Mouse (Mus musculus) testis, postnatal 10 days (tissue): Measurements from ENCODE around the gene Mad2l1.
A peak's percentile ranks its signal among the peaks of the same experiment; 100 is the strongest.

Experiments
- DNase-seq: peaks from one replicate; pipeline ENCODE4 v3.0.0; 2021; ENCODE audit warnings: low spot score

Gene Mad2l1

DNA sequence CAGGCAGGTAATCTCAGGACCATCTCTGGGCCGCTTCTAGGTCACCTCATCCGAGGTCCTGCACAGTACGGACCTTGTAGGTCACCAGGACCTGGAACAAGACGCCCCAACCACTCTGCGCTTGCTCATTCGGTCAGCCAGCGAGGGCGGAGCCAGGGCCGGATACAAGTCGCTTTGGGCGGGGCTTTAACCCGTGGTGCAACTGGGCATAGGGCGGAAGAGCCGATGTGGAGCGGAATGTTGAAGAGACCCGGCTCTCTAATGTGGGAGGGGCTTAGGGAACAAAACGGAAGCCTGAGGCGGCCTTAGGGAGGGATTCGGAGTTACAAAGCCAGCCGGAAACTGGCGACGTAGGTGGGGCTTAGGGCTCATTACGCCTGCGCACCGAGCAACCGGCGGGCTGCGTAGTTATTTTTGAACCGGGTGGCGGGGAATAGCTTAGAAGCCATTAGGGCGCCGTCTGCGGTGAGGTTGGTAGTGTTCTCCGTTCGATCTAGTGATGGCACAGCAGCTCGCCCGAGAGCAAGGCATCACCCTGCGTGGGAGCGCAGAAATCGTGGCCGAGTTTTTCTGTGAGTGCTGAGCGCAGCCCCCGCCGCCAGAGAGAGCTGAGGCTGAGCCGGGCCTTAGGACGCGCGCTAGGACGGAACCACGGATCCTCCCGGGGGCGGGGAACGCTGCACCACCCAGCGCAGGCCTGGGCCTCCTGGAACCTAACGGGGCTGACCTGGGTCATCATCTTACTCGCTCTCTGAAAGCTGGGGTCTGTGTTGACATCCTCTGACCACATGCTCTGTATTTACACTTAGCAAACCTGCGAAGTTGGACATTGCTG lies at the start of gene Mad2l1:
Gene Mad2l1, plus strand, starts transcription at position 363 of the 835 bp plus-strand sequence.
- DNase-seq: peak; percentile 99

- DNase-seq: no peak
Measured at GRCm38 (mm10) chr6:66493685-66494084, 41.5 kb upstream of the Mad2l1 start.

DNA sequence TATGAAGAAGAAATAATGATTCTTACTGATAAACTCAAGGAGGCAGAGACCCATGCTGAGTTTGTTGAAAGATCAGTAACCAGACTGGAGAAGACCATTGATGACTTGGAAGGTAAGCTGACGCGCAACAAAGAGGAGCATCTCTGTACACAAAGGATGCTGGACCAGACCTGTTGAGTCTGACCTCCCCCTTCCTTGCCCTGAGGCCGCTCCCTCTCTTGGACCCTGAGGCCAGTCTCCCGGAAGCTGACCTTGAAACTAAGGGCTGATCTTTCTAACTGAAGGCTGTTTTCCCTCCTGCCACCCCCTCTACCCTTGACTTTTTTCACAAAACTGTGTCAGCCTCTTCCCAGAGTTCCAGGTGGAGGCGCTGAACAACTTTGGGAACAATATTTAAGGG lies 18.8 kb upstream of the Mad2l1 start:
- no peak for DNase-seq

DNA sequence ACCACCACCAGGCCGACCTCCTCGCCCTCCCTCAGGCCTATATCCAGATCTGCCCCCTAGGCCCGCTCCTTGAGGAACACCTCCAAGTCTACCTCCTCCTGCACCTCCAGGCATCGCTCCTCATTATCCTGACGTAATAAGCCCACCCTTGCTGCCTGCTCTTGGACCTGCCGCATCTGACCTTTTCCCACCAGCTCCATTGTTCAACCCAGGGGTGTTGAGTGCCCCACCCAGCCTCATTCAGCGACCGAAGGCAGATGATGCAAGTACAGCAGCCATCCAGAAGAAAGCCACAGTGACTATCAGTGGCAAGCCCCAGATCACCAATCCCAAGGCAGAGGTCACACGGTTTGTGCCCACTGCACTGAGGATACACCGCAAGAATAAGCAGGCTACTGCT lies 6.8 kb upstream of the Mad2l1 start:
- no peak for DNase-seq

DNA sequence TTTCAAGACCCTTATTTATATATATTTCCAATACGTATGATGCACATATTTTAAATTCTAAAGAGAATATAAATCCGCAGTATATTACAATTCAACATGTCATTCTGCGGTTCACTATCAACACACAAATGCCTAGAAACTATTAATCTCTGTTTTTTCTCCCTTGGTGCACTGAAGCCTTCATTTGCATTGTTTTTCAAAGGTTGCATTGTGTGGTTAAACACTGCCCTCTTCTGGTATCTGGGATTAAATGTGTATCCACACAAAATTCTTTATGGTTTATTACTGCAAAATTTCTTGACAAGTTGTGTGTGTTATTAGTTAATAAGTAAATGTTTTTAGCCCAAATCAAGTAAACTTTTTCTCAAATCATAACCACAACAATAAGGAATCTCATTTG lies 1.9 kb upstream of the Mad2l1 start:
- DNase-seq: no peak

GRCm38 (mm10) chr6:66534366-66534941 lies 736 bp upstream of the Mad2l1 start:
- DNase-seq: no peak

DNA sequence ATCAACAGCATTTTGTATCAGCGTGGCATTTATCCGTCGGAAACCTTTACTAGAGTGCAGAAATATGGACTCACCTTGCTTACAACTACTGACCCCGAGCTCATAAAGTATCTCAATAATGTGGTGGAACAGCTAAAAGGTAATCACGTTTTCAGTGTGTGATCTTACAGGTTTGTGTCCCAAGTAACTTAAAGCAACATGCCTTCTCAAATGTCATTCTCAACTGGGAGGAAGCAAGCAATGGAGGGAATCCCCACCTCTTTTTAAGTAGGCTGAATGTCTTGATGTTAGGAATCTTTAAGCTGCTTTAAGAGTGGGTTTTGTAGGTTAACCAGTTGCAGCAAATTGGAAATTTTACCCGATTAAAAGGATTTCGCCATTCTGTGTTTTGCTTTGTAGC lies 776 bp downstream of the Mad2l1 start:
- no peak for DNase-seq

DNA sequence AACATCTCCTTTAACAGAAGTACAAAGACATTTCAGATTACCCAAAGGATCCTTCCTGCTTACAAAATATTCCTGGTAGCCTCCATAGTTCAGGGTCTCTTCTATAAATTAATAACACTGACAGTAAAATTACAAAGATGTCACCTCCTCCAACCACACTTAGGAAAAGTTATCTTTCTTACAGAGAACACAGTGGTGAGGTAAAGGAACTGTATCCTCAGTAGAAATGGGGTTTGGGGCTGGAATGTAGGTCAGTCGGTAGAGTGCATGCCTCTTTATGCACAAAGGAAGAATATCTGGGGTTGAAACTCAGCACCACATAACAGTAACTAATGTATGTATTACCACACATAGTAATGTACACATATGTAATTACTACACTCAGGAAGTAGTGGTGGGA lies 24.8 kb downstream of the Mad2l1 start, which contains the start of gene Vmn1r32:
Gene Vmn1r32, minus strand, starts transcription at position 101 of the 400 bp plus-strand sequence.
- no peak for DNase-seq

DNA sequence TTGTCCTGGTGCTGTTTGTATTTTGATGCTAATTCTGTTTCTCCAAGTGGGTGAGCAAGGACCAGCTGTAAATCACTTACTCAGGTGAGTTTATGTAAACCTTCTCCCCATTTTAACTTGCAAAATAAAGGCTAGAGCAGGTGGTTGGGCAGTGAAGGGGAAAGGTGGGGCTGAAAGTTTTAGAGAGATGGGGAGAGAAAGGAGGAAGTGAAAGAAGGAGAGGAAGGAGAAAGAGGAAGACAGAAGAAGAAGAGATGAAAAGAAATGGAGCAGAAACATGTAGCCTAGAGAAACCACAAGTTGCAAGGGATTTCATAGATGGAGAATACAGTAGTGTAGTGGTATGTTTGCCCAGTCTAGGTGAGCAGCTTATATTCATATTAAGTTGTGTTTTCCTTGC lies 60.6 kb downstream of the Mad2l1 start:
- no peak for DNase-seq
